Mouse (Mus musculus) CH12.LX (cell line): ENCODE data around the gene Ambp. TPM values are rescaled to one million over a fixed set of nuclear protein-coding genes. Genes with fewer than 3 reads are reported as not detected.

Source experiments
- DNase-seq: peaks from one replicate; pipeline ENCODE4 v3.0.0-alpha.2; 2013; ENCODE audit errors: extremely low read depth
- H3K27ac ChIP-seq: 2 replicates; pipeline ENCODE4 v1.5.1; 2012; ENCODE audit warnings: low read depth, mild to moderate bottlenecking, control low read depth, moderate library complexity; ENCODE audit not compliant: insufficient read depth
- H3K27me3 ChIP-seq: replicated peaks from 2 replicates; pipeline ENCODE3; 2012; ENCODE audit warnings: inconsistent platforms
- H3K36me3 ChIP-seq, 2 experiments: replicated peaks in 1 of 2; 2 replicates each; pipeline versions ENCODE3 to v1.6.1; 2012; ENCODE audit warnings: inconsistent platforms in 1 of 2, low read length in 1 of 2, mild to moderate bottlenecking in 1 of 2, mixed read lengths in 1 of 2, moderate library complexity in 1 of 2; ENCODE audit not compliant: control insufficient read depth in 1 of 2, insufficient read depth in 1 of 2
- H3K4me1 ChIP-seq, 2 experiments: 2 replicates each; pipeline ENCODE4 v1.6.1; 2012; ENCODE audit warnings: inconsistent platforms in 1 of 2, moderate library complexity in 1 of 2; ENCODE audit not compliant: insufficient read depth in 2 of 2, control insufficient read depth in 1 of 2
- H3K4me2 ChIP-seq: 2 replicates; pipeline ENCODE4 v1.6.1; 2012; ENCODE audit warnings: low read depth, mild to moderate bottlenecking, control low read depth; ENCODE audit not compliant: poor library complexity, insufficient read depth, severe bottlenecking
- H3K4me3 ChIP-seq, 3 experiments: fragments of 150-350 bp in 1 of 3; sonication (generic) in 1 of 3; replicated peaks in 1 of 3; 2 replicates each; pipeline versions ENCODE3 to v1.5.1; 2011 to 2012; ENCODE audit warnings: low read depth in 2 of 3, low read length in 2 of 3, mild to moderate bottlenecking in 2 of 3, moderate library complexity in 2 of 3, control low read depth in 1 of 3, improper control_type of control experiment in 1 of 3, inconsistent platforms in 1 of 3, mixed read lengths in 1 of 3; ENCODE audit not compliant: poor library complexity in 1 of 3
- H3K79me2 ChIP-seq: replicated peaks from 2 replicates; pipeline ENCODE4 v1.6.1; 2012; ENCODE audit warnings: mild to moderate bottlenecking, moderate library complexity; ENCODE audit not compliant: control insufficient read depth, poor library complexity, insufficient read depth, severe bottlenecking; ENCODE audit errors: extremely low read depth
- H3K9ac ChIP-seq: 2 replicates; pipeline ENCODE4 v1.6.1; 2012; ENCODE audit warnings: low read depth, mild to moderate bottlenecking, control low read depth, moderate library complexity; ENCODE audit not compliant: insufficient read depth
- H3K9me3 ChIP-seq: replicated peaks from 2 replicates; pipeline ENCODE3; 2012; ENCODE audit warnings: low read length, inconsistent platforms, mixed read lengths
- BHLHE40 ChIP-seq: IDR thresholded peaks from 2 replicates; pipeline ENCODE4 v1.6.1; 2011; ENCODE audit warnings: mild to moderate bottlenecking, low read depth, low read length, improper control_type of control experiment
- CHD1 ChIP-seq: IDR thresholded peaks from 2 replicates; pipeline ENCODE4 v1.6.1; 2012; ENCODE audit warnings: low read depth, low read length, improper control_type of control experiment, inconsistent platforms
- CHD2 ChIP-seq: IDR thresholded peaks from 2 replicates; pipeline ENCODE4 v1.6.1; 2011; ENCODE audit warnings: low read length, improper control_type of control experiment
- ELF1 ChIP-seq: IDR thresholded peaks from 2 replicates; pipeline ENCODE4 v1.6.1; 2014; ENCODE audit warnings: low read depth, mild to moderate bottlenecking, inconsistent platforms, low read length, improper control_type of control experiment
- ETS1 ChIP-seq: conservative IDR thresholded peaks from 2 replicates; pipeline ENCODE4 v1.6.1; 2012; ENCODE audit warnings: low read depth, mild to moderate bottlenecking, inconsistent platforms, low read length, improper control_type of control experiment, moderate library complexity
- HCFC1 ChIP-seq: IDR thresholded peaks from 2 replicates; pipeline ENCODE4 v1.6.1; 2012; ENCODE audit warnings: low read depth, mild to moderate bottlenecking, inconsistent platforms, low read length, improper control_type of control experiment
- JUN ChIP-seq: IDR thresholded peaks from 2 replicates; pipeline ENCODE4 v1.6.1; 2011; ENCODE audit warnings: low read depth, mild to moderate bottlenecking, low read length, improper control_type of control experiment, moderate library complexity; ENCODE audit not compliant: insufficient read depth
- JUND ChIP-seq: conservative IDR thresholded peaks from 2 replicates; pipeline ENCODE4 v1.6.1; 2011; ENCODE audit warnings: low read depth, low read length, improper control_type of control experiment
- MAZ ChIP-seq: IDR thresholded peaks from 2 replicates; pipeline ENCODE4 v1.6.1; 2012; ENCODE audit warnings: low read depth, mild to moderate bottlenecking, inconsistent platforms, low read length, improper control_type of control experiment, moderate library complexity
- MEF2A ChIP-seq: IDR thresholded peaks from 2 replicates; pipeline ENCODE4 v1.6.1; 2014; ENCODE audit warnings: low read depth, mild to moderate bottlenecking, inconsistent platforms, low read length, improper control_type of control experiment, borderline replicate concordance
- MXI1 ChIP-seq: IDR thresholded peaks from 2 replicates; pipeline ENCODE4 v1.6.1; 2011; ENCODE audit warnings: mild to moderate bottlenecking, low read depth, low read length, improper control_type of control experiment
- MYC ChIP-seq: IDR thresholded peaks from 2 replicates; pipeline ENCODE4 v1.6.1; 2011; ENCODE audit warnings: low read depth, mild to moderate bottlenecking, improper control_type of control experiment, low read length
- NRF1 ChIP-seq: IDR thresholded peaks from 2 replicates; pipeline ENCODE4 v1.6.1; 2014; ENCODE audit warnings: low read depth, mild to moderate bottlenecking, inconsistent platforms, low read length, improper control_type of control experiment, moderate library complexity
- POLR2AphosphoS2 ChIP-seq: IDR thresholded peaks from 2 replicates; pipeline ENCODE4 v1.6.1; 2011; ENCODE audit warnings: low read depth, low read length, improper control_type of control experiment
- RAD21 ChIP-seq: IDR thresholded peaks from 2 replicates; pipeline ENCODE4 v1.6.1; 2011; ENCODE audit warnings: low read depth, mild to moderate bottlenecking, low read length, improper control_type of control experiment, moderate library complexity
- RCOR1 ChIP-seq: conservative IDR thresholded peaks from 2 replicates; pipeline ENCODE4 v1.6.1; 2012; ENCODE audit warnings: low read depth, mild to moderate bottlenecking, inconsistent platforms, low read length, improper control_type of control experiment
- UBTF ChIP-seq: IDR thresholded peaks from 2 replicates; pipeline ENCODE4 v1.6.1; 2012; ENCODE audit warnings: low read depth, mild to moderate bottlenecking, inconsistent platforms, low read length, improper control_type of control experiment, moderate library complexity
- USF1 ChIP-seq: IDR thresholded peaks from 2 replicates; pipeline ENCODE4 v1.6.1; 2014; ENCODE audit warnings: low read depth, mild to moderate bottlenecking, inconsistent platforms, low read length, improper control_type of control experiment
- ZMIZ1 ChIP-seq: IDR thresholded peaks from 2 replicates; pipeline ENCODE4 v1.6.1; 2012; ENCODE audit warnings: low read depth, mild to moderate bottlenecking, inconsistent platforms, low read length, improper control_type of control experiment
- dilution Hi-C: fragments of 300-500 bp; cut with MboI; formaldehyde crosslinking; loops from 2 replicates; pipeline ENCODE4 v1.14.3; 2020; ENCODE audit warnings: low sequenced_read_pairs; ENCODE audit not compliant: extremely low pct_unique_long_range_greater_than_20kb, extremely low pct_ligation_motif_present
- in situ Hi-C: fragments of 300-500 bp; cut with MboI; formaldehyde crosslinking; loops from 3 replicates; pipeline ENCODE4 v1.14.3; 2019; ENCODE audit warnings: low sequenced_read_pairs, low pct_ligation_motif_present, low pct_unique_long_range_greater_than_20kb, mixed read lengths
- polyA plus RNA-seq: library from polyadenylated mRNA; unstranded; fragments of >175 nt; gene quantifications from 2 replicates; pipeline ENCODE4 v1.2.1, GENCODE M21; 2012; ENCODE audit warnings: low read depth; ENCODE audit not compliant: insufficient read length
- total RNA-seq, 2 experiments: library from RNA; depleted of rRNA; stranded (reverse); fragments of 300-350 nt in 1 of 2; fragments of >200 nt in 1 of 2; gene quantifications; 2 replicates each; pipeline ENCODE4 v1.2.3; 2012 to 2014

Gene Ambp
- total and polyA plus RNA-seq, 3 experiments = not detected

- Histone ChIP-seq H3K27me3 (peaks cover 74% of the 10 kb centered on the region), H3K4me3 (no peak overlapping the region), H3K27ac (no peak overlapping the region), H3K9ac (no peak overlapping the region), H3K36me3 (no peaks in the 10 kb centered on the region), H3K79me2 (no peaks in the 10 kb centered on the region), H3K9me3 (no peaks in the 10 kb centered on the region), H3K4me1 (no peaks in the 10 kb centered on the region), H3K4me2 (no peak overlapping the region)
- dilution Hi-C loops (no loop called here), in situ Hi-C loops (no loop called here)
- DNase-seq = no peak
- TF ChIP-seq HCFC1 = no peak
- TF ChIP-seq CHD1 = no peak
- no peak for TF ChIP-seq USF1
- TF ChIP-seq JUND = no peak
- no peak for TF ChIP-seq UBTF
- TF ChIP-seq JUN = no peak
- no peak for TF ChIP-seq MAZ
- no peak for TF ChIP-seq MXI1
- TF ChIP-seq CHD2 = no peak
- TF ChIP-seq RAD21 = no peak
Observed at GRCm38 (mm10) chr4:63199366-63199765, 44.8 kb upstream of the Ambp start.

- no peak for DNase-seq
- H3K4me1 ChIP-seq = no peaks in the 10 kb centered on the region
- H3K4me3 ChIP-seq = no peak overlapping the region
- dilution Hi-C loops (no loop called here), in situ Hi-C loops (no loop called here)
- H3K4me2 ChIP-seq = no peak overlapping the region
- H3K27me3 ChIP-seq = peaks cover 87% of the 10 kb centered on the region
- H3K79me2 ChIP-seq = no peaks in the 10 kb centered on the region
- no peaks in the 10 kb centered on the region for H3K9me3 ChIP-seq
- H3K27ac ChIP-seq = no peak overlapping the region
- H3K9ac ChIP-seq = no peak overlapping the region
- H3K36me3 ChIP-seq = no peaks in the 10 kb centered on the region
- TF ChIP-seq ELF1 (no peak), MXI1 (no peak), MYC (no peak)
Observed at GRCm38 (mm10) chr4:63194366-63194765, 39.8 kb upstream of the Ambp start.

GRCm38 (mm10) chr4:63191641-63192040 lies 37.0 kb upstream of the Ambp start:
- no peak overlapping the region for H3K27ac ChIP-seq
- no peak overlapping the region for H3K4me2 ChIP-seq
- H3K36me3 ChIP-seq = no peaks in the 10 kb centered on the region
- TF ChIP-seq ZMIZ1 (no peak), BHLHE40 (no peak), MEF2A (no peak), JUN (no peak), ELF1 (no peak), RCOR1 (no peak), ETS1 (no peak), NRF1 (no peak), USF1 (no peak), CHD2 (no peak), POLR2AphosphoS2 (no peak), HCFC1 (no peak)
- no peak overlapping the region for H3K9ac ChIP-seq
- DNase-seq = no peak
- in situ Hi-C loops (no loop called here), dilution Hi-C loops (no loop called here)
- no peaks in the 10 kb centered on the region for H3K79me2 ChIP-seq
- H3K9me3 ChIP-seq = no peaks in the 10 kb centered on the region
- no peak overlapping the region for H3K4me3 ChIP-seq
- peaks cover 91% of the 10 kb centered on the region for H3K27me3 ChIP-seq
- H3K4me1 ChIP-seq = no peaks in the 10 kb centered on the region
